Mouse (Mus musculus) heart, embryonic 16.5 days (tissue): ENCODE results near the gene Ankrd65. TPM values are rescaled to one million over a fixed set of nuclear protein-coding genes. Genes with fewer than 3 reads are reported as not detected.

Experiments used
- ATAC-seq: fragments of 200-750 bp; cut with Nextera tagmentation; replicated peaks from 2 replicates; pipeline ENCODE4 v1.8.0; 2017; ENCODE audit warnings: moderate number of reproducible peaks; ENCODE audit not compliant: insufficient read depth, low FRiP score; ENCODE audit errors: extremely low read depth
- H3K27ac ChIP-seq: fragments of 300-500 bp; sonication (generic); 2 replicates; pipeline ENCODE4 v1.5.1; 2014; ENCODE audit warnings: mild to moderate bottlenecking, low read length, control low read depth, moderate library complexity
- H3K27me3 ChIP-seq: fragments of 300-500 bp; sonication (generic); 2 replicates; pipeline ENCODE4 v1.6.1; 2014; ENCODE audit warnings: low read length, mixed read lengths; ENCODE audit not compliant: control insufficient read depth, insufficient read depth
- H3K36me3 ChIP-seq: fragments of 300-500 bp; sonication (generic); 2 replicates; pipeline ENCODE4 v1.6.1; 2014; ENCODE audit not compliant: control insufficient read depth, insufficient read depth
- H3K4me1 ChIP-seq: fragments of 300-500 bp; sonication (generic); 2 replicates; pipeline ENCODE4 v1.6.1; 2014; ENCODE audit warnings: low read length, mixed read lengths; ENCODE audit not compliant: control insufficient read depth, insufficient read depth
- H3K4me2 ChIP-seq: fragments of 300-500 bp; sonication (generic); 2 replicates; pipeline ENCODE4 v1.6.1; 2014; ENCODE audit warnings: low read depth, mild to moderate bottlenecking, control low read depth, low read length
- H3K4me3 ChIP-seq: fragments of 300-500 bp; sonication (generic); 2 replicates; pipeline ENCODE4 v1.5.1; 2014; ENCODE audit warnings: mild to moderate bottlenecking, control low read depth, low read length
- H3K9ac ChIP-seq: fragments of 300-500 bp; sonication (generic); 2 replicates; pipeline ENCODE4 v1.6.1; 2014; ENCODE audit warnings: low read length, control low read depth
- H3K9me3 ChIP-seq: fragments of 300-500 bp; sonication (generic); replicated peaks from 2 replicates; pipeline ENCODE4 v1.6.1; 2016; ENCODE audit warnings: low read length; ENCODE audit not compliant: control insufficient read depth
- WGBS: fragments of 180-500 bp; shearing (Covaris S2); extraction: QIAGEN DNeasy Blood & Tissue Kit; methylation state at CpG from one replicate; pipeline ENCODE4 v1.1.7; 2014; 5-methylcytosine and 5-hydroxymethylcytosine counted together
- polyA plus RNA-seq: library from polyadenylated mRNA; unstranded; fragments of >200 nt; fragmentation: Nextera tagmentation; extraction: Ambion mirVana; gene quantifications from 2 replicates; pipeline ENCODE4 v1.2.1, GENCODE M21; 2015

Gene Ankrd65
- polyA plus RNA-seq, 1 experiment from 2014 or later: not detected

DNA sequence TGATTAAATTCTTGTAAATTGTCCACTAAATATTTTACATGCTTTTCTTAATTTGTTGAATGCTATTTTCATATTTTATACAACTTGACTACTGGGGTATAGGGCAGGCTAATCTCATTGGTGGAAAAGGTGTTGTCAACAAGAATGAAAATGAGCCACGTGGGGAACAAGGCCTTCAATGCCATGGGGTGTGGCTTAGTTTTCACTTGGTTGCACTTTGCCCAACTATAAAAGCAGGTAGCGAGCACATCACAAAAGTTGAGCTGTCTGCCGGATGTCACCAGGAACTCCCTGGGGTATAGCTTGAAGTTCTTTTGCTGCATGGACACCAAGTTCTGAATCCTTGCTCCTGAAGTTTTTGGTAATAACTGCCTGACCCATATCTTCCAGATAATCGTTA, 27.3 kb downstream of the Ankrd65 start:
- H3K9ac ChIP-seq: no peak overlapping the region
- no peak for ATAC-seq
- peaks cover 79% of the 10 kb centered on the region for H3K36me3 ChIP-seq
- H3K4me3 ChIP-seq: no peak overlapping the region
- H3K9me3 ChIP-seq: no peaks in the 10 kb centered on the region
- no peaks in the 10 kb centered on the region for H3K27me3 ChIP-seq
- H3K27ac ChIP-seq: no peak overlapping the region
- 87% methylated on average over 4 of the region's 4 CpGs for WGBS
- peaks cover 11% of the 10 kb centered on the region for H3K4me1 ChIP-seq
- no peak overlapping the region for H3K4me2 ChIP-seq

DNA sequence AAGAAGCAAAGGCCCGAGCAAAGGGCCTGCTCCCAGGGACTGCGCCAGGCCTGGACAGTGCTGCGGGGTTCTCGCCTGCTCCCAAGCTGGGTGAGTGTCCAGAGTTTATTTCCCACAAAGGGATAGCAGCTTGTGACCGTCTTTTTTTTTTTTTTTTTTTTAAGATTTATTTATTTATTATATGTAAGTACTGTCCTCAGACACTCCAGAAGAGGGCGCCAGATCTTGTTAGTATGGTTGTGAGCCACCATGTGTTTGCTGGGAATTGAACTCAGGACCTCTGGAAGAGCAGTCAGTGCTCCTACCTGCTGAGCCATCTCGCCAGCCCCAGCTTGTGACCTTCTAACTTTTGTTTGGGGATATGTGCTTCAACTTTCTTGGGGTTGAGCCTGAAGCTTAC, 30.8 kb downstream of the Ankrd65 start:
- H3K4me3 ChIP-seq: no peak overlapping the region
- H3K4me2 ChIP-seq: no peak overlapping the region
- WGBS: 76% methylated on average over 7 of the region's 7 CpGs
- no peaks in the 10 kb centered on the region for H3K4me1 ChIP-seq
- no peak for ATAC-seq
- H3K36me3 ChIP-seq: peaks cover 86% of the 10 kb centered on the region
- H3K9me3 ChIP-seq: no peaks in the 10 kb centered on the region
- H3K9ac ChIP-seq: no peak overlapping the region
- no peak overlapping the region for H3K27ac ChIP-seq
- no peaks in the 10 kb centered on the region for H3K27me3 ChIP-seq

DNA sequence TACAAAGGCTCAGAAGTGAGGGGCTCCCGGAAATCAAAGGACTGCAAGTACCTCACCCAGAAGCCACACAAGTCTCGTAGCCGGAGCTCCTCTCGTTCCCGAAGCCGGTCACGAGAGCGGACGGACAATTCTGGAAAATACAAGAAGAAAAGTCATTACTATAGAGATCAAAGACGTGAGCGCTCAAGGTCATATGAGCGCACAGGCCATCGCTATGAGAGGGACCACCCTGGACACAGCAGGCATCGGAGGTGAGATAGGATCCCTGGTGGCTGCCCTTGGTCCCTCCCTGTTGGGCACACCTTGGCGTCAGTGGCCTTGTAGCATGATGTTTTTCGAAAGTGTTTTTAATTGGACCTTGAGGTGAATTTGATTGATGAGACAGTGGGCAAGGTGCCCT, 33.2 kb downstream of the Ankrd65 start:
- no peak for ATAC-seq
- no peak overlapping the region for H3K4me2 ChIP-seq
- H3K27ac ChIP-seq: no peak overlapping the region
- no peaks in the 10 kb centered on the region for H3K4me1 ChIP-seq
- no peak overlapping the region for H3K9ac ChIP-seq
- H3K4me3 ChIP-seq: no peak overlapping the region
- WGBS: 94% methylated on average over 16 of the region's 16 CpGs
- H3K9me3 ChIP-seq: no peaks in the 10 kb centered on the region
- no peaks in the 10 kb centered on the region for H3K27me3 ChIP-seq
- H3K36me3 ChIP-seq: peaks cover 77% of the 10 kb centered on the region

DNA sequence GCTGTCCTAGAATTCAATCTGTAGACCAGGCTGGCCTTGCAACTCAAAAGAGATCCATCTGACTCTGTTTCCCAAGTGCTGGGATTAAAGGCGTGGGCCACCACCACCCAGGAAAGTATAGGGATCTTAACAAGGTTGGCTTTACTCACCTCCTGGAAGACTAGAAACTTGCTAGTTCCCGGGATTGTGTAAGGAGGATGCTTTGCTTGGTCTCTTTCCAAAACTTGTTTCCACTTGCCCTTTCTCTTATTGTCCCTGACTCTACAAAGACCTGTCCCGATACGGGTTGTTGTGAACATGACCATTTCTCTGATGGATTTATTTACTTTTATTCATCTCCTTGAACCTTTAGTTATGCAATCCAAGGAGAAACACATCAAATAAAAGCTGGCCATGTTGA, 39.6 kb downstream of the Ankrd65 start:
- WGBS: 84% methylated on average over 4 of the region's 4 CpGs
- Histone ChIP-seq H3K27me3 (no peaks in the 10 kb centered on the region), H3K9ac (no peak overlapping the region), H3K27ac (no peak overlapping the region), H3K36me3 (peaks cover 22% of the 10 kb centered on the region), H3K9me3 (no peaks in the 10 kb centered on the region), H3K4me3 (no peak overlapping the region), H3K4me2 (no peak overlapping the region), H3K4me1 (peaks cover 15% of the 10 kb centered on the region)
- ATAC-seq: no peak

DNA sequence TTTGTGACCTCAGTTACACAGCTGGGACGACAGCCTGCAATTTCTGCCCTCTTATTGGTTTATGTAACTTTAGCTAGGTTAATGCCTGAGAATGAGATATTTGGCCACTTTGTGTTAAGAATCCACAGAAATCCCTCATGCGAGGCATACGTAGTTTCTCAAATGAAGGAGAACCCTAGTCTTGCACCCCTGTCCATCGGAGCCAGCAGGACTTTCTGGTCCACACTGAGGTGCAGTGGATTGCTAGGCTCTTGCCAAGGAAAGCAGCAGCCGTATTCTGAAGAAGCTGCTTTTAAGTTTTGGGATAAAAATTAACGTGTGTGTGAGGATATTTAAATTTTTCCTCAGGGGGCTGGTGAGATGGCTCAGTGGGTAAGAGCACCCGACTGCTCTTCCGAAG, 40.4 kb downstream of the Ankrd65 start:
- Histone ChIP-seq H3K36me3 (peaks cover 15% of the 10 kb centered on the region), H3K9me3 (no peaks in the 10 kb centered on the region), H3K27me3 (no peaks in the 10 kb centered on the region), H3K27ac (peak overlapping the region; percentile 94), H3K9ac (peak overlapping the region; percentile 85), H3K4me2 (peak overlapping the region; percentile 62), H3K4me1 (peaks cover 15% of the 10 kb centered on the region), H3K4me3 (peak overlapping the region; percentile 66)
- WGBS: 51% methylated on average over 8 of the region's 8 CpGs
- no peak for ATAC-seq

DNA sequence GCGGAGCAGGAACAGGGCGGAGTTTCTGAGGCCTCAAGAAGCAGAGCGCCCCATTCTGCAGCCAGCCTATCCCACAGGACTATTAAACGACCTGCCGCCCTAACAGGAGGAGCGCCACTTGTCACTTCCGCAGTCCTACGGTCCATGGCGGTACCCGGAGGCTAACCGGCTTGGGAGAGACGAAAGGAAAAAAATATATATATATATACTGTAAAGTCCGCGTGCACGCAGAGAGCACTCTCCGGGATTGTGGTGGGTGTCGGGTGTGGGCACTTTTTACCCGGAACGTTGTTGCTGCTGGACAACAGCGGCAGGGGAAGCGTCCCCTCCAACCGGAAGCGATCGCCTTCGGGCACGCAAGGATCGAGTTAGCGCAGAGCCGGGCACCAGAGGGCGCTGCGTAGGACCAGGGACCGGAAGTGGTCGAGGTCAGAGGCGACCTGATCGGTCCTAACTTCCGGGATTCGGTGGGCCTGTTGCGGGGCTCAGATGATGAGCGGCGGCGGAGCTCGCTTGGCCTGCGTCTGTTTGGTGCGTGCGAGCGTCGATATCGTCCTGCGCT, 41.0 kb downstream of the Ankrd65 start, which contains the start of gene Aurkaip1:
TSS of gene Aurkaip1 (plus strand) at position 68 of the 562 bp plus-strand sequence.
- H3K27ac ChIP-seq: peak within 1 kb of the TSS; percentile 94
- H3K27me3 ChIP-seq: no peaks in the 10 kb centered on the region
- H3K9me3 ChIP-seq: no peaks in the 10 kb centered on the region
- under 1% methylated on average over 49 of the region's 49 CpGs for WGBS
- H3K36me3 ChIP-seq: peaks cover 13% of the 10 kb centered on the region
- H3K9ac ChIP-seq: peak within 1 kb of the TSS; percentile 85
- peak; percentile 92 for ATAC-seq
- peak within 1 kb of the TSS; percentile 90 for H3K4me2 ChIP-seq
- H3K4me3 ChIP-seq: peak within 1 kb of the TSS; percentile 66
- H3K4me1 ChIP-seq: peaks cover 15% of the 10 kb centered on the region

DNA sequence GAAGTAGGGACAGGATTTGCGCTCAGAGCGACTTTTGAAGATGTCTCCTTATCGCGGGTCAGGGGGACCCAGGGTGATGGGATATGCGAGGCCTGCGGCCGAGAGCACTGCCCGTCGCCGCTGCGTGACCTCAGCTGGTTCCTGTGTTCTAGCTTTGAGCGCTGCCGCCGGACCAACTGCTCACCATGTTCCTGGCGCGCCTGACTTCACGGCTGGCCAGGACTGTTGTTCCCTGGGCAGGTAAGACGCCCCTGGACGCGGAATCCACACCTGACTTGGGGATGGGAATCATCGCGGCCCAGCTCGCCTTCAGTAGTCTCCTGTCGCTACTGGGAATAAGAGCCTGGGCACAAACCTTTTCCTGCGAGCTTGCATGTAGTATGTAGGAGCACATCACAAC, 41.6 kb downstream of the Ankrd65 start:
- Histone ChIP-seq H3K4me3 (peak overlapping the region; percentile 66), H3K27me3 (no peaks in the 10 kb centered on the region), H3K27ac (peak overlapping the region; percentile 94), H3K9ac (peak overlapping the region; percentile 85), H3K9me3 (0 out of 2 replicates have a peak, but pooled peaks cover 2% of the 10 kb centered on the region), H3K4me2 (peak overlapping the region; percentile 90), H3K4me1 (peaks cover 15% of the 10 kb centered on the region), H3K36me3 (peaks cover 8% of the 10 kb centered on the region)
- WGBS: 0% methylated on average over 25 of the region's 25 CpGs
- ATAC-seq: peak; percentile 3; the same call in 1 of the 2 replicates

DNA sequence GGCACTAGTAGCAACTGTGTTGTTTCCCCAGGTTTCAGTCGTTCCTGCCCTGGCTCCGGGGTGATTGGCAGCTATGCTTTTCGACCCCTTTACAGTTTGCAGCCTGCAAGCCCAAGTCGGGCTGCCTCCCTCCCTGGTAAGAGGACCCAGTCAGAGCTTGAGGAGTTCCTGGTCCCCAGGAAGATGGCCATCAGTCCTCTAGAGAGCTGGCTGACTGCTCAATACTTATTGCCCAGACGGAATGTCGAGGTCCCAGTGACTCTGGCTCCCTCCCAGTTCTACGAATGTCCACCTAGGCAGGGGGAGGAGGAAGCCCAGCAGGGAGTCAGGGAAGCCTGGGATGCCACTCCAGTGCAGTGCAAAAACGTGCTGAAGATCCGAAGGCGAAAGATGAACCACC, 42.1 kb downstream of the Ankrd65 start:
- peak overlapping the region; percentile 66 for H3K4me3 ChIP-seq
- H3K27me3 ChIP-seq: no peaks in the 10 kb centered on the region
- peak overlapping the region; percentile 85 for H3K9ac ChIP-seq
- peaks cover 5% of the 10 kb centered on the region for H3K36me3 ChIP-seq
- ATAC-seq: no peak
- H3K9me3 ChIP-seq: 0 out of 2 replicates have a peak, but pooled peaks cover 2% of the 10 kb centered on the region
- H3K27ac ChIP-seq: no peak overlapping the region
- WGBS: 48% methylated on average over 10 of the region's 10 CpGs
- H3K4me2 ChIP-seq: peak overlapping the region; percentile 90
- peaks cover 18% of the 10 kb centered on the region for H3K4me1 ChIP-seq

DNA sequence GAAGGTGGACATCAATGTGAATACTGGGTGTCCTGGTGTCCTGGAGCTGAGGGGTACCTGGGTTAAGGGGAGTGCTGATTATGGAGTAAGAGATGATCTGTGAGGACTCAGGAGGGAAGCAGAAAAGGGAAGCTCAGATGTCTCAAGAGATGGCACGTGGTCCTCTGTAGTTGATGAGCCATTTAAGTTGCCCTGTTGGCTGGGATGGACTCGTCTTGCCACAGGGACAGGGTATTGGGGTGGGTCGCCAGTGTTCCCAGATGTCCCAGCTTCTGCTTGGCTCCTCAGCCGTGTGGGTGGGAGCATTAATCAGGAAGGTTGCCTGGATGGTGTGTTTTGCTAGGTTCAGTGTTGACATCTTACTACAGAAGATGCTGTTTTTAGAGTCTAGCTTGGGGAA, 43.0 kb downstream of the Ankrd65 start:
- ATAC-seq: no peak
- H3K4me2 ChIP-seq: no peak overlapping the region
- no peaks in the 10 kb centered on the region for H3K36me3 ChIP-seq
- H3K27ac ChIP-seq: no peak overlapping the region
- H3K4me1 ChIP-seq: peaks cover 26% of the 10 kb centered on the region
- H3K9me3 ChIP-seq: 0 out of 2 replicates have a peak, but pooled peaks cover 2% of the 10 kb centered on the region
- WGBS: 90% methylated on average over 4 of the region's 4 CpGs
- H3K9ac ChIP-seq: no peak overlapping the region
- no peak overlapping the region for H3K4me3 ChIP-seq
- H3K27me3 ChIP-seq: no peaks in the 10 kb centered on the region
